ENCODE assay signal across 9 mouse cellular contexts in genomic region chr5:92112175-92112574, GRCm38 (mm10). TPM values are rescaled to one million over a fixed set of nuclear protein-coding genes. Genes with fewer than 3 reads are reported as not detected.
DNase-seq lines count a peak whose midpoint lies in the region; ATAC-seq and TF ChIP-seq lines count a peak whose summit lies in the region.
"Had no signal": no experiment of that assay in that cellular context is flagged by ENCODE, and none has a peak within 500 bp of the region (broad histone marks: within the 10 kb centered on the region; RNA-seq: fewer than 3 reads in every experiment).

No protein-coding gene starts in this region.

- WGBS in lung, embryonic 14.5 days: 19% methylated on average over 6 of the region's 6 CpGs
- 8% methylated on average over 6 of the region's 6 CpGs for WGBS in limb, embryonic 12.5 days
- WGBS in neural tube, embryonic 15.5 days: 4% methylated on average over 6 of the region's 6 CpGs

- peak overlapping the region; percentile 44 for H3K4me2 ChIP-seq in lung, embryonic 14.5 days
- H3K4me2 ChIP-seq in limb, embryonic 12.5 days: peak overlapping the region; percentile 47
- peak overlapping the region; percentile 44 for H3K4me2 ChIP-seq in neural tube, embryonic 15.5 days

- no peaks in the 10 kb centered on the region for H3K36me3 ChIP-seq in lung, embryonic 14.5 days (ENCODE audit: insufficient read depth)
- no peaks in the 10 kb centered on the region for H3K36me3 ChIP-seq in limb, embryonic 12.5 days
- H3K36me3 ChIP-seq in neural tube, embryonic 15.5 days: no peaks in the 10 kb centered on the region

- no peak for TF ChIP-seq CTCF in lung, embryonic 14.5 days (IDR thresholded peaks at IDR 0.05; ENCODE audit: low read depth)

- no peaks in the 10 kb centered on the region for H3K4me1 ChIP-seq in lung, embryonic 14.5 days (ENCODE audit: insufficient read depth)
- H3K4me1 ChIP-seq in limb, embryonic 12.5 days (replicated peaks): peaks cover 10% of the 10 kb centered on the region
- H3K4me1 ChIP-seq in neural tube, embryonic 15.5 days: peaks cover 7% of the 10 kb centered on the region

- 0 out of 2 replicates have a peak, but pooled peaks cover 3% of the 10 kb centered on the region for H3K27me3 ChIP-seq in lung, embryonic 14.5 days (ENCODE audit: insufficient read depth, low read length)
- peaks cover 9% of the 10 kb centered on the region for H3K27me3 ChIP-seq in limb, embryonic 12.5 days
- no peaks in the 10 kb centered on the region for H3K27me3 ChIP-seq in neural tube, embryonic 15.5 days (replicated peaks)

- DNase-seq in embryo, embryonic 10.5 days (ENCODE audit: low spot score): peak; percentile 27
- DNase-seq in embryo, embryonic 10 days (ENCODE audit: low spot score): no peak
- DNase-seq in lung, embryonic 14.5 days: peak; percentile 11
- DNase-seq in lung, postnatal 4 days: no peak
- DNase-seq in urinary bladder, adult 2 months (ENCODE audit: low spot score): no peak
- no peak for DNase-seq in adrenal gland, adult 2 months
- DNase-seq: cerebellum, adult 9-10 months had no signal

- no peak overlapping the region for H3K9ac ChIP-seq in lung, embryonic 14.5 days
- H3K9ac ChIP-seq in limb, embryonic 12.5 days (replicated peaks): no peak overlapping the region; the same call in 1 of the 2 replicates
- no peak overlapping the region for H3K9ac ChIP-seq in neural tube, embryonic 15.5 days (replicated peaks)

- H3K4me3 ChIP-seq in lung, embryonic 14.5 days (ENCODE audit: low read depth, low read length): no peak overlapping the region
- no peak overlapping the region for H3K4me3 ChIP-seq in limb, embryonic 12.5 days (replicated peaks)
- no peak overlapping the region; the same call in 1 of the 2 replicates for H3K4me3 ChIP-seq in neural tube, embryonic 15.5 days (replicated peaks)

- H3K9me3 ChIP-seq in lung, embryonic 14.5 days (ENCODE audit: low read depth, low read length): no peaks in the 10 kb centered on the region
- no peaks in the 10 kb centered on the region for H3K9me3 ChIP-seq in limb, embryonic 12.5 days
- H3K9me3 ChIP-seq in neural tube, embryonic 15.5 days (replicated peaks): no peaks in the 10 kb centered on the region

- no peak overlapping the region for H3K27ac ChIP-seq in lung, embryonic 14.5 days (ENCODE audit: low read depth)
- no peak overlapping the region for H3K27ac ChIP-seq in limb, embryonic 12.5 days
- H3K27ac ChIP-seq in neural tube, embryonic 15.5 days (replicated peaks): no peak overlapping the region

- ATAC-seq in lung, embryonic 14.5 days (ENCODE audit: insufficient read depth): no peak
- no peak for ATAC-seq in limb, embryonic 12.5 days (ENCODE audit: insufficient number of reproducible peaks, insufficient read depth, low FRiP score, low TSS enrichment, low read depth)
- no peak for ATAC-seq in neural tube, embryonic 15.5 days (ENCODE audit: low FRiP score)

RNA-seq across cellular contexts. Expression of gene Uso1, which starts 25.6 kb away (rescaled TPM):
- 27.8 and 28.1 TPM in 2 replicates for polyA plus RNA-seq in lung, embryonic 14.5 days (2014; fragmentation: Nextera tagmentation; extraction: Ambion mirVana)
- 47.9 and 50.1 TPM in 2 replicates for polyA plus RNA-seq in limb, embryonic 12.5 days (2016; fragmentation: Nextera tagmentation; extraction: Ambion mirVana)
- 36.5 and 37.9 TPM in 2 replicates for polyA plus RNA-seq in neural tube, embryonic 15.5 days (2015; fragmentation: Nextera tagmentation; extraction: Ambion mirVana)
- polyA plus RNA-seq in urinary bladder, adult 2 months (2012; rRNA removed): 49.4 and 53.4 TPM in 2 replicates
- total RNA-seq in adrenal gland, adult 2 months (2021): 100 to 1,000 TPM in 1 of 2 experiments, 10 to 100 TPM in 1; 88.8 to 113 TPM
- polyA plus RNA-seq in adrenal gland, adult 2 months (2012; rRNA removed): 22.8 and 35.4 TPM in 2 replicates

RNA-seq across cellular contexts. Expression of gene G3bp2, which starts 28.7 kb away (rescaled TPM):
- 165 and 166 TPM in 2 replicates for polyA plus RNA-seq in lung, embryonic 14.5 days (2014; fragmentation: Nextera tagmentation; extraction: Ambion mirVana)
- polyA plus RNA-seq in limb, embryonic 12.5 days (2016; fragmentation: Nextera tagmentation; extraction: Ambion mirVana): 209 and 226 TPM in 2 replicates
- 325 and 357 TPM in 2 replicates for polyA plus RNA-seq in neural tube, embryonic 15.5 days (2015; fragmentation: Nextera tagmentation; extraction: Ambion mirVana)
- 68.4 and 76.6 TPM in 2 replicates for polyA plus RNA-seq in urinary bladder, adult 2 months (2012; rRNA removed)
- 100 to 1,000 TPM; 142 to 168 TPM for total RNA-seq in adrenal gland, adult 2 months (2021)
- 9.7 and 12.5 TPM in 2 replicates for polyA plus RNA-seq in adrenal gland, adult 2 months (2012; rRNA removed)

Comparison
In these comparisons a context has a peak if more than half of its experiments do, and no peak if none do; other contexts are left out.
1. DNase-seq: peak in embryo, embryonic 10.5 days (single experiment) and lung, embryonic 14.5 days (single experiment); none in embryo, embryonic 10 days (single experiment), lung, postnatal 4 days (0 of 2), urinary bladder, adult 2 months (single experiment) and adrenal gland, adult 2 months (single experiment).
2. Peak in every context shown above with its lines, with median percentiles within 50 percentile points of each other: H3K4me2 ChIP-seq.